Mouse (Mus musculus) bone marrow macrophage, adult 2 months (primary cell): ENCODE data around the gene Smtn. TPM values are rescaled to one million over a fixed set of nuclear protein-coding genes. Genes with fewer than 3 reads are reported as not detected.

Source experiments
- H3K27ac ChIP-seq: 2 replicates; pipeline ENCODE4 v1.5.1; 2012; ENCODE audit warnings: low read depth, low read length; ENCODE audit not compliant: insufficient read depth
- H3K4me1 ChIP-seq: 2 replicates; pipeline ENCODE4 v1.6.1; 2012; ENCODE audit warnings: low read length; ENCODE audit not compliant: control insufficient read depth, insufficient read depth
- H3K4me3 ChIP-seq: 2 replicates; pipeline ENCODE4 v1.5.1; 2012; ENCODE audit warnings: mild to moderate bottlenecking, low read length, moderate library complexity; ENCODE audit not compliant: insufficient read depth
- CTCF ChIP-seq: IDR thresholded peaks from 2 replicates; pipeline ENCODE4 v1.5.1; 2012; ENCODE audit warnings: low read depth, mild to moderate bottlenecking, low read length, moderate library complexity
- POLR2A ChIP-seq: IDR thresholded peaks from 2 replicates; pipeline ENCODE4 v1.6.1; 2012; ENCODE audit warnings: mild to moderate bottlenecking, low read depth, low read length, borderline replicate concordance
- polyA plus RNA-seq: library from polyadenylated mRNA; stranded (reverse); fragments of >200 nt; gene quantifications from 2 replicates; pipeline ENCODE4 v1.2.4, GENCODE M21; 2012; ENCODE audit not compliant: missing spikeins, insufficient read depth, insufficient read length

Gene Smtn
- polyA plus RNA-seq, 1 experiment: 7.5 TPM

DNA sequence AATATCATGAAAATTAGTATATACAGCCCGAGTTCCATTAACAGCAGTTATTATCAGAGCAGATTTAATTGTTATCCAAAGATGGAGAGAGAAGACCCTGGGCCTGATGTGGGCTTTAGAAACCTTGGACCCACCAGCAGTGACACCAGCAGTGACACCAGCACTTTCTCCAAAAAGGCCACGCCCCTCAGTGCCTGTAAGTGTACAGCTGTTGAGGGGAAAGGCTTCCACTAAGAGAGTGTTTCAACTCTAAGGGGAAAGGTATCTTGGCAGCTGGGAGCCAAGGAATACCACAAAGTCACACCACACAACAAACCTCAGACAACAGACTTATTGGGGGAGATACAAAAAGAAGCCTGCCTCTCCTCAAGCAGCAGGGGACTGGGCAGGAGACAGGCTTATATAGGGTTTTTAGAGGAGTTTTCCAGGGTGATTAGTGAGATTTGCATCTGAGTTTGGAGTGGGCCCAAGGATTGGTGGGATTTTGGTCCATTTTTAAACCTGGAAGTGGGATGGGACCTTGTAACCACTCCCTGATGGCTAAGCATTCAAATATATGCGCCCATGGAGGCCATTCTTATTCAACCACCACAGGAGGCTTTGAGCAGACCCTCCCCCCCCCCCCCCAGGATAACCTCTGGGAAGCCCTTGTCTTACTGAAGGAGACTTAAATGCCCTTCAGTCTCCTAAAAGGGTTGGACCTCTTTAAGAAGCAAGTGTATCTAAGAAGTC, 8.3 kb upstream of the Smtn start:
- peaks cover 14% of the 10 kb centered on the region for H3K4me1 ChIP-seq

DNA sequence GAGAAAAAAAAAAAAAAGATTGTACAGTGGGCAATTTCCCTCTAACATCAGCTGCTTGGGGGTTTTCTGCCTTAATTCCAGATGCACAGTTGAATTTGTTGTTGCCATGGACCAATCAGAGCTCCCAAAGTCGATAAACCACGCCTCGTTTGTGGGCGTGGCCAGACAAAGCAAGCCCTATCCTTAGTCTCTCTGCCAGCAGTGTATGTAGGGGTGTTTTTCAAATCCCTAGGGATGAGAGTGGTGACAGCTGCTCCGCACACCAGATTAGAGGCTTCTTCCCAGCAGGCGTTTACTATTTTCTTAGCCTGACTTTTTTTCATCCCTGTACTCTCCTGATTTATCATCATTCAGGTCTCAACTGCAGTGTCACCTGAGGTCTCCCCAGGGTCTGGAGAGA, 7.6 kb upstream of the Smtn start:
- no peak overlapping the region for H3K27ac ChIP-seq
- peaks cover 14% of the 10 kb centered on the region for H3K4me1 ChIP-seq
- TF ChIP-seq CTCF (no peak), POLR2A (no peak)
- no peak overlapping the region for H3K4me3 ChIP-seq

More for the DNA sequence above, 8.3 kb upstream of the Smtn start:
- H3K4me3 ChIP-seq: no peak overlapping the region
- H3K27ac ChIP-seq: no peak overlapping the region
- TF ChIP-seq POLR2A: no peak

DNA sequence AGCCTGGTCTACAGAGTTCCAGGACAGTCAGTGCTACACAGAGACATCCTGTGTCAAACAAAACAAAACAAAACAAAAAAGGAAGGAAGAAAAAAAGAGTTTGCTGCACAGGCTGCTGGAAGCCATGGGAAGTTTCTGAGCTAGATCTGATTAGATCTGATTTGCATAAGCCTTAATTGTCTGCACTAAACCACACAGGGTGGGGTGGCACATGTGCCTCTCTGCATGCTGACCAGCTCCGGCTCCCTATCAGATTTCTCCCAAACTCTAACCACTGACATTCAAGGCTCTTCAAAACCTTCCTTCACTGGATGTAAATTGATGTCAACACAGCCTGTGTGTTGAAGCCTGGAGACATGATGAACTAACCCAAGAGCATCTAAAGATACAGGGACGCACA, 6.6 kb upstream of the Smtn start:
- TF ChIP-seq CTCF: no peak
- TF ChIP-seq POLR2A: no peak
- Histone ChIP-seq H3K4me1 (peaks cover 14% of the 10 kb centered on the region), H3K4me3 (no peak overlapping the region), H3K27ac (no peak overlapping the region)

DNA sequence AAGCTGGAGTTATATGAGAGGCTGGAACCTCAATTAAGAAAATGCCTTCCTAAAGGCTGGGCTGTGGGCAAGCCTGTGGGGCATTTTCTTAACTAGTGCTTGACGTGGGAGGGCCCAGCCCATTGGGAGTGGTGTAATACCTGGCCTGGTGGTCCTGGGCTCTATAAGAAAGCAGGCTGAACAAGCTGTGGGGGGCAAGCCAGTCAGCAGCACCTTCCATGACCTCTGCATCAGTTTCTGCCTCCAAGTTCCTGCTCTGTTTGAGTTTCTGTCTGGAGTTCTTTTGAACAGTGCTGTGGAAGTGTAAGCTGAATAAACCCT, 5.8 kb upstream of the Smtn start:
- Histone ChIP-seq H3K4me1 (peaks cover 14% of the 10 kb centered on the region), H3K27ac (no peak overlapping the region), H3K4me3 (no peak overlapping the region)
- no peak for TF ChIP-seq CTCF
- TF ChIP-seq POLR2A: no peak

DNA sequence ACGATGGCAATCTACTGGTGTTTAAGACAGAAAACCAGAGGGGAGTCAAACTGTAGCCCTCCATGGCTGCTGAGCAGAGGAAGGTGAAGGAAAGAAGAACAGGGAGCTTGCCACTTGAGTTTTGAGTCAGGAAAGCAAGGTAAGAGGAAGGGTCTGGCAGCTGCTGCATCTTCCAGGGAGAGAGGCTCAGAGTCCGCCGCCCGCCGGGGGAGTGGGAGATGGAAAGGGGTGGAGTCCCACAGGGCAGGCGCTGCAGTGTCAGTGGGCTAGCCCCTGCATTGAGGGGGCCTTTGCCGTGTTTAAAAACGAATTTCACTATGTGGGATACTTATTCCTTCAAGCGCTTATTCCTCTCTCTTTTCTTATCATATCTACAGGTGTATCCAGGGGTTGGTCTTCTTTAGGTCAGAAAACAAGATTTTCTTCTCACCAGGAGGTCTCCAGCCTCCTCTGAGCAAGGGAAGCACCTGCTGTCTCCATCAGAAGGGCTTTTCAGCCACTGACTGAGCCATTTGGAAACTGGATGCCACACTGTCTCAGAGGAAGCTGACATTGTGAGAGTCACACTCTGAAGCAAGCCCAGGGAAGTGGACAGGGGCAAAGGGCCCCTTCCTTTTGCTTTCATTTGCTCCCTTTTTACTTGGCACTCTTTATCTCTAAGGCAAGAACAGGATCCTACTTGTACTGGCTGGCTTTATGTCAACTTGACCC, 5.3 kb upstream of the Smtn start:
- Histone ChIP-seq H3K4me1 (peaks cover 14% of the 10 kb centered on the region), H3K27ac (no peak overlapping the region), H3K4me3 (no peak overlapping the region)
- TF ChIP-seq POLR2A (no peak), CTCF (no peak)

DNA sequence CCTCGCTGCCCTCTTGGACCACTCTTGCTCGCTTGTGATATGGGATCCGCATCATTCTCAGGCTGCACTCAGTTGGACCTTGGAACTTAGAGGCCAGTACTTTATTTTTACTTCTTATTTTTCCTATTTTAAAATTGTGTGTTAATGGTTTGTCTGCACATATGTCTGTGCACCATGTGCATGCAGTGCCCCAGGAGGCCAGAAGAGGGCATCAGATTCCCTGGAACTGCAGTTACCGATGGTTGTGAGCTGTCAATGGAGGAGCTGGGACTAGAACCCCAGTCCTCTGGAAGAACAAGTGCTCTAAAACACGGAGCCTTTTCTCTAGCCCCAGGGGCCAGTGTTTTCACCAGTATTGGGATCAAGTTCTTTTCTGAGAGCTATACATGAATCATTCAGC, 4.0 kb upstream of the Smtn start:
- Histone ChIP-seq H3K27ac (no peak overlapping the region), H3K4me1 (peaks cover 14% of the 10 kb centered on the region), H3K4me3 (no peak overlapping the region)
- TF ChIP-seq CTCF: no peak
- TF ChIP-seq POLR2A: no peak

DNA sequence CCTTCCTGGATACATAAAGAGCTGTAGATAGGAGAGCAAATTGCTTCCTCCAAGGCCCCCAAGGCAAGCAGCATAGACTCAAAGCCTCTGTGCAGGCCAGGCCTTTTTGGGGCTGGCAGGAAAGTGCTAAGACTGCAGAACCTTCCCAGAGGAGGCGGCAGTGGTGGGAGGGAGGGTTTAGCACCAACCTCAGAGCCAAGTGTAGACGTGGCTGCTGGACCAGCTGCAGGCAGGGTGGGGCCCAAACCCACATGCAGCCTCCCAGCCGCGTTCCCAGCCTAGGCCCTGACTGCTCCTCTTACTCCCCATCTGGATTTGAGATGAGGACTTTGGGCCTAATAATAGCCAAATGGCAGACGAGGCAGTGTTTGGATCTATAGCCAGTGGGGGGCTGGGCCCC, 2.6 kb upstream of the Smtn start:
- H3K4me3 ChIP-seq: no peak overlapping the region
- TF ChIP-seq POLR2A (no peak), CTCF (no peak)
- peaks cover 16% of the 10 kb centered on the region for H3K4me1 ChIP-seq
- no peak overlapping the region for H3K27ac ChIP-seq

DNA sequence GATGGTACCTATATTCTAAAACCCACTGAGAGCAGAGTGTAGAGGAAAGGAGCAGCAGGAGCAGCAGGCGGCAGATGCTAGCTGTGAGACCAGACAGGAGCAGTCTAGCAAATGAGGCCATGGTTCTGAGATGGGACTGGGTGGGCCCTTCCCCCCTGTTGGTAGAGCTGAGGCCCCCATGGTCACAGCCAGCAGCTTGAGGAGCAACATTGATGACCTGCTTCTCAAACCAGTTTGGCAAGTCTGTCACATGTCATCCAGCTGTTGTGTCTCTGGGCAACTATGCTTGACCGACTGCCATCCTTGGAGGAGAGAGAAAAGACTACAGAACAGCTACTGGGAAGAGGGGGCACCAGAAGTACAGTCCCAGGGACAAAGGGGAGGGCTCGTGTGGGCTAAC, 1.5 kb upstream of the Smtn start:
- no peak overlapping the region for H3K4me3 ChIP-seq
- peaks cover 14% of the 10 kb centered on the region for H3K4me1 ChIP-seq
- TF ChIP-seq CTCF (no peak), POLR2A (no peak)
- no peak overlapping the region for H3K27ac ChIP-seq

DNA sequence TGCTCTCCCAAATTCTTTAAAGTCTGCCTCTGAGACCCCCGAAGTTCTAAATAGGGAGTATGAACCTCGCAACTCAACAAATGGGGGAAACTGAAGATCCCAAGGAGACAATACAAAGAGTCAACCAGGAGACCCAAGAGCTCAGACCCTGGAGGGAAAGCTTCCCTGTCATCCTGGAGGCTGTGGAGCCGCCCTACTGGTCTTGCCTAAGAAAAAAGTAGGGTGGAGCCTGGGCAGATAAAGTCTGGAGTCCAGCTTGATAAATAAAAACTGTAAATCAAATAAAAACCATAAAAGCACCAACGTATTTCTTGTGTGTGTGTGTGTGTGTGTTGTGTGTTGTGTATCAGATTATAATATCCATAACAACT, 601 bp downstream of the Smtn start:
- no peak overlapping the region for H3K27ac ChIP-seq
- TF ChIP-seq POLR2A (no peak), CTCF (no peak)
- H3K4me1 ChIP-seq: peaks cover 5% of the 10 kb centered on the region
- H3K4me3 ChIP-seq: peak overlapping the region; percentile 79

DNA sequence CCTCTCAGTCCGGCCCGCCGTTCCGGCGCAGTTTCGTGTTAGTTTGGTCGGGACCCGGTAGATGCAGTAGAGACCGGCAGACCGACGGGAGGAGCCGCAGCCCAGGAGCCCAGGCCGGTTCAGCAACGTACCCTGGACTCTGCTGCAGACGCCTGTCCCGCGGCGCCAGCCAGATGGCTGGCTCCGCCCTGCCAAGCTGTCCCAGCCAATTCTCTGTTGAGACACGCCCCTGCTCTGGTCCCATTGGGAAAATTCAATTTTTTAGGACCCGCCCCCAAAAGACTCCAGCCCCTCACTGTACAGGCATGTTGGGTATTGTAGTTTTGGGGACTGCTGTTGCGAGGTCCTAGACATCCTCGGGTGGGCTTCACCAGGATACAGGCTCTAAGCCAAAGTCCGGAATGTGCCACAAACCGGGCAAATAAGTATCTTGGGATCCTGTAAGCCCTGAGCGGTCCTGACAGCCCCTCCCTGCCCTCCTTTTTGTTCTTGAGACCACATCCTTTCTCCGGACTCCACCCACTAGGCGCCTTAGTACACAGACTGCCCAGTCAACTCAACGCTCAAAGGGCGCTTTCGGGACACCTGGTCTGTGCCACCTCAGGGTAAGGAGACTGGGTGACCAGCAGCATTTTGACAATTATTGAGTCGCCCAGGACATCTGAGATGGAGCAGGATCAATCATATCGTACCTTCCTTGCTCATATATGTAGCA, 1.1 kb downstream of the Smtn start:
- TF ChIP-seq POLR2A (no peak), CTCF (peak; percentile 9; the same call in 1 of the 2 replicates)
- peak overlapping the region; percentile 79 for H3K4me3 ChIP-seq
- H3K27ac ChIP-seq: no peak overlapping the region
- H3K4me1 ChIP-seq: peaks cover 5% of the 10 kb centered on the region

DNA sequence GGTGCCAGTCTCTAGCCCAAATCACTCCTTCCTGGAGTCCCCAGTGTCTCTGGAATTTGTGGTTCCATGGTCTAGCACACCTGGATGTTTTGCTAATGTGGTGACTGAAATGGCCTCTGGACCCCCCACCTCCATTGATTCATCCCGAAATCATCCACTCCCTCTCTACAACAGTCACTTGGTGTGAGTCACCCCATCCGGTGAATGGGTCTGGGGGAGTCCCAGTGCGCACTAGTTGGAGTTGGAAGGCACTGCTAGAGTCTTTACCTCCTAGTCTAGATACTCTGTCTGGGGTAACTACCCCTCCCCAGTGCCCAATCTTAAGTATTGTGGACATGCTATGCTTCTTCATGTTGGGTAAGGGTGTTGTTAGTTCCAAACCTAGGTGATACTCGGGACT, 2.1 kb downstream of the Smtn start:
- TF ChIP-seq POLR2A (no peak), CTCF (no peak)
- Histone ChIP-seq H3K4me3 (peak overlapping the region; percentile 79), H3K4me1 (peaks cover 5% of the 10 kb centered on the region), H3K27ac (no peak overlapping the region)
